Mouse (Mus musculus): ENCODE measurements around the gene Zmiz1. TPM values are rescaled to one million over a fixed set of nuclear protein-coding genes. Genes with fewer than 3 reads are reported as not detected.

Gene Zmiz1
- polyA plus RNA-seq, 1 experiment from 2014 or later, result 37.0 TPM

DNA sequence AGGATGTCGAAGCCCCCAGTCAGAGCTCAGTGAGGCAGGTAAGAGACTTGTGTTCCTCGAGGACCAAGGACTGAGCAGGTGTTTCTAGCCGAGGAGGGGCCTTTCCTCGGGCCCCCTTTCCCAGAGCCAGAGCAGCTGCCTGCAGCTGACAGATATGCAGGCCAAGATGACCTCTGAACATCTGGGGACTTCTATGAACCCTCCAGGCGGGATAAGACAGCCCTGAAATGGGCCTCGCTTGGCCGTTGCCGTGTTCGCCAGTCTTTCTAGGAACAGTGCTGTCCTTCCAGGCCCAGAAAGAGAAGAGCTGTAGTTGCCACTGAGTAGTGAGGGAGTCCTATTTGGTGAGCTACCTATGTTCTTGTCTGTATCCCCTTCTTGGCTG lies 65.1 kb downstream of the Zmiz1 start:
- no peak overlapping the region for H3K27ac ChIP-seq (ENCODE audit: low read depth, low read length)
- DNase-seq (ENCODE audit: low spot score) (no peak), ATAC-seq (no peak)
- 88% methylated on average over 9 of the region's 9 CpGs for WGBS
- no peaks in the 10 kb centered on the region for H3K9me3 ChIP-seq (replicated peaks; ENCODE audit: control insufficient read depth, low read length)
- H3K27me3 ChIP-seq (replicated peaks; ENCODE audit: control insufficient read depth, insufficient read depth, low read length), result no peaks in the 10 kb centered on the region
- H3K9ac ChIP-seq (ENCODE audit: low read length), result no peak overlapping the region
- peaks cover 4% of the 10 kb centered on the region; the same call in 1 of the 2 replicates for H3K36me3 ChIP-seq (ENCODE audit: control insufficient read depth, insufficient read depth, low read length)
- H3K4me3 ChIP-seq (ENCODE audit: low read depth, low read length), result no peak overlapping the region
- peaks cover 16% of the 10 kb centered on the region for H3K4me1 ChIP-seq (ENCODE audit: control insufficient read depth, insufficient read depth, low read length)
- no peak overlapping the region for H3K4me2 ChIP-seq (ENCODE audit: low read length)

DNA sequence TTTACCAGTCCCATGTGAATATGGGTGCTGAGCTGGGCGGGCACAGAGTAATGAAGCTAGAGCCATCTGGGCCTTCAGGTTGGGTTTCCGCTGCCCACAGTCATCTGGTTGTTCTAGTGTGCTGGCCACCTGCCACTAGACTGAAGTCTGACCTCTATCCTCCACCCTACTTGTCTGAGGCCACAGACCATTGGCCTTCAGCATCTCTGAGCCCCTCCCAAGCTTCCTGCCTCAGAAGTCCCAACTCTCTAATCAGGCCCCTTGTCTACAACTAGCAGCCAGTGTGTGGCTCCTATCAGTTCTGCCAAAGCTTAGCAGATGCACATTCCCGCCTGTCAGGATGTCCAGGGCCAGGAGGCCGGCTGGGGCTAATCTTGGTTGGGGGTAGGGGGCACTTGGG lies 65.9 kb downstream of the Zmiz1 start:
- H3K4me1 ChIP-seq (ENCODE audit: control insufficient read depth, insufficient read depth, low read length), result peaks cover 8% of the 10 kb centered on the region
- WGBS, result 95% methylated on average over 4 of the region's 4 CpGs

DNA sequence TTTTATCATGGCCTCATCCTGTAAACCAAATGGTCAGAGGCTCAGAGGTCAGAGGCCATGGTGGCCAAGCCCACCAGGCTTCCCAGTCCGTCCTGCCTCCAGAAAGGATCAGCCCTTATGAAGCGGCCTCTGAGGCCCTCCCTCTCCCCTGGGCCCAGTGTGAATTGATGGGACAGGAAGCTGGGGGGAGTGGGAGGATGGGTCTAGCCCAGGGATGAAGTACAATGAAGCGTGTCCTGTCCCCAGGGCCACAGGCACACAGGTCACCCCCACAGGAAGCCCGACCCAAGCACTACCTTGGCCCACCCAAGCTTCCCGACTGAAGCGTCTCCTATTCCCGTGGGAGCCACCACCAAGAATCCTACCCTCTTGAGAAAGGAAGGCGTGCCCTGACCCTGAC lies 66.7 kb downstream of the Zmiz1 start:
- ATAC-seq, result no peak
- Histone ChIP-seq H3K27ac (ENCODE audit: low read depth, low read length) (no peak overlapping the region; the same call in 1 of the 2 replicates), H3K36me3 (ENCODE audit: control insufficient read depth, insufficient read depth, low read length) (peaks cover 4% of the 10 kb centered on the region; the same call in 1 of the 2 replicates), H3K4me3 (ENCODE audit: low read depth, low read length) (no peak overlapping the region), H3K4me1 (ENCODE audit: control insufficient read depth, insufficient read depth, low read length) (peaks cover 3% of the 10 kb centered on the region; the same call in 1 of the 2 replicates), H3K9ac (ENCODE audit: low read length) (no peak overlapping the region; the same call in 1 of the 2 replicates), H3K27me3 (replicated peaks; ENCODE audit: control insufficient read depth, insufficient read depth, low read length) (no peaks in the 10 kb centered on the region), H3K4me2 (ENCODE audit: low read length) (no peak overlapping the region), H3K9me3 (replicated peaks; ENCODE audit: control insufficient read depth, low read length) (no peaks in the 10 kb centered on the region)
- DNase-seq (ENCODE audit: low spot score), result no peak
- 78% methylated on average over 8 of the region's 8 CpGs for WGBS

More for the DNA sequence above, 65.9 kb downstream of the Zmiz1 start:
- Histone ChIP-seq H3K27me3 (replicated peaks; ENCODE audit: control insufficient read depth, insufficient read depth, low read length) (no peaks in the 10 kb centered on the region), H3K9ac (ENCODE audit: low read length) (no peak overlapping the region), H3K4me3 (ENCODE audit: low read depth, low read length) (no peak overlapping the region), H3K4me2 (ENCODE audit: low read length) (no peak overlapping the region), H3K36me3 (ENCODE audit: control insufficient read depth, insufficient read depth, low read length) (peaks cover 4% of the 10 kb centered on the region; the same call in 1 of the 2 replicates), H3K9me3 (replicated peaks; ENCODE audit: control insufficient read depth, low read length) (no peaks in the 10 kb centered on the region), H3K27ac (ENCODE audit: low read depth, low read length) (no peak overlapping the region)
- ATAC-seq, result no peak
- no peak for DNase-seq (ENCODE audit: low spot score)

DNA sequence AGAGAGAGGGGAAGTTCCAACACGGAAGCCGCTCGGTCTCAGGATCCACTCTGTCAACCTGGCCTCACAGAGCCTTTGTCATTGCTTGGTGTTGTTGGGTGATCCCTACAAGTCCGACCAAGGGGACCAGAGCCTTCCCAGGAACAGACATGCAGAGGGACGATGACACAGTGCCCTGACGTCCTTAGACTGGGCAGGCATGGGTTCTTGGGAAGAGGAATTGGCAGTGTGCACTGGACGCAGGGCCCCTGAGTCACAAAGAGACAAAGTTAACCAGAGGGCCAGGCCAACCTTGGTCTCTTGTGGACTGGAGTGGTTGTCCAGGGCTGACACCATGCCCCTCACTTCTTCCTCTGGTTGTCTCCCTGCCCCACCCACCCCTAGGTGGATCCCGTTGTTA lies 67.9 kb downstream of the Zmiz1 start:
- no peaks in the 10 kb centered on the region for H3K27me3 ChIP-seq (replicated peaks; ENCODE audit: control insufficient read depth, insufficient read depth, low read length)
- no peak for ATAC-seq
- H3K27ac ChIP-seq (ENCODE audit: low read depth, low read length), result no peak overlapping the region
- no peaks in the 10 kb centered on the region for H3K9me3 ChIP-seq (replicated peaks; ENCODE audit: control insufficient read depth, low read length)
- no peak overlapping the region for H3K9ac ChIP-seq (ENCODE audit: low read length)
- peaks cover 4% of the 10 kb centered on the region; the same call in 1 of the 2 replicates for H3K36me3 ChIP-seq (ENCODE audit: control insufficient read depth, insufficient read depth, low read length)
- H3K4me3 ChIP-seq (ENCODE audit: low read depth, low read length), result no peak overlapping the region
- H3K4me2 ChIP-seq (ENCODE audit: low read length), result no peak overlapping the region
- WGBS, result 88% methylated on average over 8 of the region's 8 CpGs
- no peaks in the 10 kb centered on the region; the same call in 1 of the 2 replicates for H3K4me1 ChIP-seq (ENCODE audit: control insufficient read depth, insufficient read depth, low read length)
- no peak for DNase-seq (ENCODE audit: low spot score)

DNA sequence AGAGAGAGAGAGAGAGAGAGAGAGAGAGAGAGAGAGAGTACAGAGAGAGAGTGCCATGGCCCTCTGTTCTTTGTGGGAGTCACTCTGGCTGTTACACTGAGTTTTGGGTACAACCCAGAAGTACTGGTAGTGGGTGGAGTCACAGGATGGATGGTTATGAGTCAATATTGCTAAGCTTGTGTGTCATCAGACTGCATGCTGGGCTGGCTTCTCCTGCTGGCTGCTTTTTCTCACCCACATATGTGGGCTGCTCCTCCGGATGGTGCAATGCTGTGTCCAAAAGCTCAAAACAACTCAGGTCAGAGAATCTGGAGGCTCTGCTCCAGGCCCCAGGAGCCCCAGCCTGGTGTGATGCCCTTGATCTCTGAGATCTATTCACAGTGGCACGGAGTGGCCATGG lies 68.3 kb downstream of the Zmiz1 start:
- DNase-seq (ENCODE audit: low spot score) (no peak), ATAC-seq (no peak)
- Histone ChIP-seq H3K9ac (ENCODE audit: low read length) (no peak overlapping the region), H3K9me3 (replicated peaks; ENCODE audit: control insufficient read depth, low read length) (no peaks in the 10 kb centered on the region), H3K36me3 (ENCODE audit: control insufficient read depth, insufficient read depth, low read length) (peaks cover 2% of the 10 kb centered on the region; the same call in 1 of the 2 replicates), H3K4me3 (ENCODE audit: low read depth, low read length) (no peak overlapping the region), H3K27me3 (replicated peaks; ENCODE audit: control insufficient read depth, insufficient read depth, low read length) (no peaks in the 10 kb centered on the region), H3K4me1 (ENCODE audit: control insufficient read depth, insufficient read depth, low read length) (no peaks in the 10 kb centered on the region; the same call in 1 of the 2 replicates), H3K4me2 (ENCODE audit: low read length) (no peak overlapping the region), H3K27ac (ENCODE audit: low read depth, low read length) (0 out of 2 replicates have a peak overlapping the region, but pooled peaks have one; percentile 1)
- WGBS, result 89% methylated on average over 2 of the region's 2 CpGs

DNA sequence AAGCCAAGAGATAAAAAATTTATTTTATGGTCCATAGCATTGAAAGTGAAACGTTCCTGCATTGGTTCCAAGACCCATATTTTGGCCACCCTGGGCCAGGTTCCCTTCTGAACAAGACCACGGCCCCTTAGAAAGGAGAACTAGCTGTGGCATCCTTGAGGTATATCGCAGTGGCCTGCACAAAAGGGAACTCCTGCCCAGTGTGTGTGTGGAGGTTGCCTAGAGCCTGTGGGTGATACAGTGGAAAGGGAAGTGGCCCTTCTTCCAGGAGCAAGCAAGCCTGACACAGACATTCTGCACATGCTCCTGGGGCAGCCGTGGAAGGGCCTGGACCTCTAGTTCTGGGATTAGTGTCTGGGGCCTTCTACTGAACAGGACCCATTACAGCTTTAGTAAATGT lies 71.4 kb downstream of the Zmiz1 start:
- no peak for ATAC-seq
- H3K27ac ChIP-seq (ENCODE audit: low read depth, low read length), result no peak overlapping the region

DNA sequence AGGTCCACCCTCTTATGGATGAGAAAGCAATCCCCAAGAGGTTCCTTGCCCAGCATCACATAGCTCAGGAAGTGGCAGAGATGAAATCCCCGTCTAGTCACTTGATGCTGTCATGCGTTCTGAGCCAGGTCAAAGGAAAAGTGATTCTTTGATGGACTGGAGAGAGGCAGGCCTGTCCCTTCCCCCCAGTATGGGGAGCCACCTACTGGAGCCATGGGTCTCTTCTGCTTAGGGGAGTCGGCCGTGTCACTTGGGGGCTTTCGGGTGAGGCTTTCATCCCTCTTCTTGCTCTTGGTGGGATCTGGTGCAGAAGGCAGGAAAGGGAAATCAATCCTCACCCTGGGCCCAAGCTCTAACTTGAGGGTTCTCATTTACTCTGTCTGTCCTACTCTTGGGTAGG lies 71.8 kb downstream of the Zmiz1 start:
- ATAC-seq, result no peak
- H3K9ac ChIP-seq (ENCODE audit: low read length), result no peak overlapping the region
- WGBS, result 72% methylated on average over 5 of the region's 5 CpGs

More for the DNA sequence above, 71.4 kb downstream of the Zmiz1 start:
- Histone ChIP-seq H3K9me3 (replicated peaks; ENCODE audit: control insufficient read depth, low read length) (no peaks in the 10 kb centered on the region), H3K4me1 (ENCODE audit: control insufficient read depth, insufficient read depth, low read length) (no peaks in the 10 kb centered on the region), H3K36me3 (ENCODE audit: control insufficient read depth, insufficient read depth, low read length) (peaks cover 6% of the 10 kb centered on the region), H3K4me3 (ENCODE audit: low read depth, low read length) (no peak overlapping the region), H3K27me3 (replicated peaks; ENCODE audit: control insufficient read depth, insufficient read depth, low read length) (no peaks in the 10 kb centered on the region), H3K9ac (ENCODE audit: low read length) (no peak overlapping the region), H3K4me2 (ENCODE audit: low read length) (no peak overlapping the region)
- 94% methylated on average over 4 of the region's 4 CpGs for WGBS
- DNase-seq (ENCODE audit: low spot score), result no peak

DNA sequence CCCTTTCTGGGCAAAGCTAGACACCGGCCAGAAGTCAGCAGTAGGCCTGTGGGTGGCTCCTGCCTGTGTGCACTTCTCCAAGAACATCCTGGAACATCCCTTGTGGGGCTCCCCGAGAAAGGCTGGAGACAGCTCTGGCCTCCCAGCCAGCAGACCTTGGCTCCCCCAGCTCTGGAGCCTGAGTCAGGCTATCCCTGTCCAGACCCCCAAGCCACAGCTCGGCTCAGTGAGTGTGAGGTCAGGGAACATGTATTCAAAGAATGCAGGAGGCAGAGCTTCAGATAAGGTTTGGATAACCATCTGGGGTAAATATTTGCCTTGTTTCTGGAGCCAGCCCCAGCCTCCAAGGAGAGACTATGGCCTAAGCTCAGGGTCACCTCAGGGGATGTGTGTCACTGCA lies 74.0 kb downstream of the Zmiz1 start:
- Histone ChIP-seq H3K27ac (ENCODE audit: low read depth, low read length) (no peak overlapping the region), H3K27me3 (replicated peaks; ENCODE audit: control insufficient read depth, insufficient read depth, low read length) (no peaks in the 10 kb centered on the region), H3K9ac (ENCODE audit: low read length) (no peak overlapping the region), H3K9me3 (replicated peaks; ENCODE audit: control insufficient read depth, low read length) (no peaks in the 10 kb centered on the region), H3K4me3 (ENCODE audit: low read depth, low read length) (no peak overlapping the region), H3K4me1 (ENCODE audit: control insufficient read depth, insufficient read depth, low read length) (no peaks in the 10 kb centered on the region), H3K36me3 (ENCODE audit: control insufficient read depth, insufficient read depth, low read length) (peaks cover 24% of the 10 kb centered on the region), H3K4me2 (ENCODE audit: low read length) (no peak overlapping the region)
- DNase-seq (ENCODE audit: low spot score), result no peak
- ATAC-seq, result no peak
- 74% methylated on average over 3 of the region's 3 CpGs for WGBS

More for the DNA sequence above, 71.8 kb downstream of the Zmiz1 start:
- Histone ChIP-seq H3K9me3 (replicated peaks; ENCODE audit: control insufficient read depth, low read length) (no peaks in the 10 kb centered on the region), H3K27ac (ENCODE audit: low read depth, low read length) (no peak overlapping the region), H3K36me3 (ENCODE audit: control insufficient read depth, insufficient read depth, low read length) (peaks cover 10% of the 10 kb centered on the region), H3K4me2 (ENCODE audit: low read length) (no peak overlapping the region), H3K4me3 (ENCODE audit: low read depth, low read length) (no peak overlapping the region), H3K27me3 (replicated peaks; ENCODE audit: control insufficient read depth, insufficient read depth, low read length) (no peaks in the 10 kb centered on the region), H3K4me1 (ENCODE audit: control insufficient read depth, insufficient read depth, low read length) (no peaks in the 10 kb centered on the region)
- DNase-seq (ENCODE audit: low spot score), result no peak

DNA sequence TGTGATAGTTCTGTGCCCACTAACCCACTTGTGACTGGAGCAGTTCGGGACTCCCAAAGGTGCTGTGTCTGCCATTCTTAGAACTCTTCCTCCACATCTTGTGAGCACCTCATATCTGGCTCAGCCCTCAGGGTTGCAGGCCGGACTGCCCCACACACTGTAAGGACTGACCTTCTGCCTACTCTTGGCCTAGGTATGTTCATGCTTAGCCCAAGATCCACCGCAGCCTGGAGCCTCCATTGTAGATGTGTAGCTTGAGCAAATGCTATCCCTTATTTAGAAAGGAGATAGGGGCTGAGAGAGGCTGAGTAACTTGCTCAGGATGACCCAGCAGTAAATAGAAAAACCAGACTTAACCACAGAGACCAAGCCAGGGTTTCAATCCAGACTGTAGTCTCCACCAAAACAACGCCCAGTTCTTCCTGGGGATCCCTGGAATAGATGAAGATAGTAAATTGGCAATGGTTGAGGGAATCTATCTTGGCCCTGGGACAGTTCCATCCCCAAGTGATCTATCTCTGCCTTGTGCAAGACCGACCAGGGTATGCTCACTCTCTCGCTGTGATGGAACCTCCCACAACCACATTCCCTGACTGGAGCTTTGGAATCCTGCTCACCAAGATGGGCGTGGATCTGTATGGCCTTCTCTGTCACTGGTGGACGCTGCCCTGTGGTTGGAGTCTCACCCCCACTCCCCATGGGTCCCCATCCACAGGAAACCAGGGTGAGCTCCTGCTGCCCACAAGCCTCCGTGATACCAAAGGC lies 74.8 kb downstream of the Zmiz1 start:
- H3K9me3 ChIP-seq (replicated peaks; ENCODE audit: control insufficient read depth, low read length), result no peaks in the 10 kb centered on the region
- no peaks in the 10 kb centered on the region for H3K27me3 ChIP-seq (replicated peaks; ENCODE audit: control insufficient read depth, insufficient read depth, low read length)
- DNase-seq (ENCODE audit: low spot score) (no peak), ATAC-seq (no peak)
- 93% methylated on average over 9 of the region's 9 CpGs for WGBS
- no peak overlapping the region for H3K4me2 ChIP-seq (ENCODE audit: low read length)
- no peaks in the 10 kb centered on the region for H3K4me1 ChIP-seq (ENCODE audit: control insufficient read depth, insufficient read depth, low read length)
- peaks cover 30% of the 10 kb centered on the region for H3K36me3 ChIP-seq (ENCODE audit: control insufficient read depth, insufficient read depth, low read length)
- H3K9ac ChIP-seq (ENCODE audit: low read length), result no peak overlapping the region
- no peak overlapping the region for H3K4me3 ChIP-seq (ENCODE audit: low read depth, low read length)
- H3K27ac ChIP-seq (ENCODE audit: low read depth, low read length), result no peak overlapping the region

Measured in forebrain, embryonic 14.5 days (tissue).